Mouse (Mus musculus) kidney, embryonic 16.5 days (tissue): ENCODE measurements around the gene Matn1. TPM values are rescaled to one million over a fixed set of nuclear protein-coding genes. Genes with fewer than 3 reads are reported as not detected.

Source experiments
- ATAC-seq: fragments of 200-750 bp; cut with Nextera tagmentation; 2 replicates; pipeline ENCODE4 v1.8.0; 2017; ENCODE audit warnings: moderate TSS enrichment; ENCODE audit not compliant: low FRiP score, low TSS enrichment
- H3K27ac ChIP-seq: fragments of 300-500 bp; sonication (generic); 2 replicates; pipeline ENCODE4 v1.5.1; 2014; ENCODE audit warnings: low read length
- H3K27me3 ChIP-seq: fragments of 300-500 bp; sonication (generic); 2 replicates; pipeline ENCODE4 v1.6.1; 2014; ENCODE audit warnings: low read length, control low read depth, mixed read lengths; ENCODE audit not compliant: insufficient read depth
- H3K36me3 ChIP-seq: fragments of 300-500 bp; sonication (generic); 2 replicates; pipeline ENCODE4 v1.6.1; 2014; ENCODE audit warnings: low read length, control low read depth, mixed read lengths; ENCODE audit not compliant: insufficient read depth
- H3K4me1 ChIP-seq: fragments of 300-500 bp; sonication (generic); 2 replicates; pipeline ENCODE4 v1.6.1; 2014; ENCODE audit warnings: low read length, control low read depth, mixed read lengths; ENCODE audit not compliant: insufficient read depth
- H3K4me2 ChIP-seq: fragments of 300-500 bp; sonication (generic); replicated peaks from 2 replicates; pipeline ENCODE4 v1.6.1; 2014; ENCODE audit warnings: low read depth, low read length
- H3K4me3 ChIP-seq: fragments of 300-500 bp; sonication (generic); 2 replicates; pipeline ENCODE4 v1.5.1; 2014; ENCODE audit warnings: mild to moderate bottlenecking, low read length
- H3K9ac ChIP-seq: fragments of 300-500 bp; sonication (generic); replicated peaks from 2 replicates; pipeline ENCODE4 v1.6.1; 2014; ENCODE audit warnings: low read length
- H3K9me3 ChIP-seq: fragments of 300-500 bp; sonication (generic); 2 replicates; pipeline ENCODE4 v1.6.1; 2016; ENCODE audit warnings: low read length, control low read depth
- WGBS: fragments of 180-500 bp; shearing (Covaris S2); extraction: QIAGEN DNeasy Blood & Tissue Kit; methylation state at CpG from one replicate; pipeline ENCODE4 v1.1.7; 2014; 5-methylcytosine and 5-hydroxymethylcytosine counted together
- polyA plus RNA-seq: library from polyadenylated mRNA; unstranded; fragments of >200 nt; fragmentation: Nextera tagmentation; extraction: Ambion mirVana; gene quantifications from 2 replicates; pipeline ENCODE4 v1.2.1, GENCODE M21; 2015

The Matn1 gene
- polyA plus RNA-seq, 1 experiment from 2014 or later: 0.52 TPM

GRCm38 (mm10) chr4:130907200-130908069, 36.8 kb upstream of the Matn1 start:
- Histone ChIP-seq H3K9me3 (no peaks in the 10 kb centered on the region), H3K27me3 (no peaks in the 10 kb centered on the region), H3K4me2 (no peak overlapping the region), H3K27ac (no peak overlapping the region), H3K4me1 (peaks cover 8% of the 10 kb centered on the region; the same call in 1 of the 2 replicates), H3K9ac (no peak overlapping the region), H3K4me3 (no peak overlapping the region), H3K36me3 (no peaks in the 10 kb centered on the region)
- ATAC-seq: no peak
- WGBS: 81% methylated on average over 19 of the region's 19 CpGs

- Histone ChIP-seq H3K27me3 (no peaks in the 10 kb centered on the region), H3K4me2 (no peak overlapping the region)
- no peak for ATAC-seq
Observed at GRCm38 (mm10) chr4:130908133-130908532, 36.1 kb upstream of the Matn1 start.

GRCm38 (mm10) chr4:130909167-130909874, 34.9 kb upstream of the Matn1 start:
- H3K4me2 ChIP-seq: no peak overlapping the region
- H3K4me3 ChIP-seq: no peak overlapping the region
- ATAC-seq: peak; percentile 55
- peaks cover 8% of the 10 kb centered on the region; the same call in 1 of the 2 replicates for H3K4me1 ChIP-seq
- no peaks in the 10 kb centered on the region for H3K36me3 ChIP-seq
- H3K9me3 ChIP-seq: no peaks in the 10 kb centered on the region
- H3K27me3 ChIP-seq: no peaks in the 10 kb centered on the region
- peak overlapping the region; percentile 68 for H3K27ac ChIP-seq
- 58% methylated on average over 17 of the region's 17 CpGs for WGBS
- H3K9ac ChIP-seq: no peak overlapping the region

More at GRCm38 (mm10) chr4:130908133-130908532, 36.1 kb upstream of the Matn1 start:
- no peak overlapping the region for H3K27ac ChIP-seq
- no peak overlapping the region for H3K4me3 ChIP-seq
- no peak overlapping the region for H3K9ac ChIP-seq
- H3K36me3 ChIP-seq: no peaks in the 10 kb centered on the region
- WGBS: 91% methylated on average over 10 of the region's 10 CpGs
- H3K4me1 ChIP-seq: peaks cover 8% of the 10 kb centered on the region; the same call in 1 of the 2 replicates
- H3K9me3 ChIP-seq: no peaks in the 10 kb centered on the region

GRCm38 (mm10) chr4:130910666-130911065, 33.5 kb upstream of the Matn1 start:
- no peaks in the 10 kb centered on the region for H3K36me3 ChIP-seq
- no peak for ATAC-seq
- 36% methylated on average over 7 of the region's 7 CpGs for WGBS
- no peak overlapping the region for H3K4me2 ChIP-seq
- no peak overlapping the region for H3K9ac ChIP-seq
- peaks cover 8% of the 10 kb centered on the region; the same call in 1 of the 2 replicates for H3K4me1 ChIP-seq
- H3K4me3 ChIP-seq: no peak overlapping the region
- no peaks in the 10 kb centered on the region for H3K9me3 ChIP-seq
- H3K27me3 ChIP-seq: no peaks in the 10 kb centered on the region
- no peak overlapping the region for H3K27ac ChIP-seq

- Histone ChIP-seq H3K4me1 (peaks cover 8% of the 10 kb centered on the region; the same call in 1 of the 2 replicates), H3K4me3 (no peak overlapping the region), H3K36me3 (no peaks in the 10 kb centered on the region), H3K9me3 (no peaks in the 10 kb centered on the region), H3K9ac (no peak overlapping the region), H3K27ac (no peak overlapping the region), H3K27me3 (no peaks in the 10 kb centered on the region), H3K4me2 (no peak overlapping the region)
- WGBS: 90% methylated on average over 3 of the region's 3 CpGs
- ATAC-seq: no peak
Observed at GRCm38 (mm10) chr4:130912626-130913025, 31.6 kb upstream of the Matn1 start.

- no peak within 1 kb of the TSS for H3K4me3 ChIP-seq
- H3K9me3 ChIP-seq: no peaks in the 10 kb centered on the region
- H3K9ac ChIP-seq: no peak within 1 kb of the TSS
- 71% methylated on average over 11 of the region's 11 CpGs for WGBS
- 0 out of 2 replicates have a peak within 1 kb of the TSS, but pooled peaks have one; percentile 2 for H3K4me2 ChIP-seq
- H3K4me1 ChIP-seq: peaks cover 8% of the 10 kb centered on the region; the same call in 1 of the 2 replicates
- no peak within 1 kb of the TSS for H3K27ac ChIP-seq
- no peaks in the 10 kb centered on the region for H3K36me3 ChIP-seq
- no peaks in the 10 kb centered on the region for H3K27me3 ChIP-seq
- no peak for ATAC-seq
Observed at GRCm38 (mm10) chr4:130913077-130913476, 31.1 kb upstream of the Matn1 start, which contains the start of gene Laptm5. Gene Laptm5 (plus strand): TSS chr4:130913125.

GRCm38 (mm10) chr4:130913511-130913910, 30.7 kb upstream of the Matn1 start:
- H3K36me3 ChIP-seq: no peaks in the 10 kb centered on the region
- H3K9me3 ChIP-seq: no peaks in the 10 kb centered on the region
- H3K27ac ChIP-seq: no peak overlapping the region
- ATAC-seq: no peak
- H3K4me3 ChIP-seq: no peak overlapping the region
- WGBS: 86% methylated on average over 3 of the region's 3 CpGs
- H3K27me3 ChIP-seq: no peaks in the 10 kb centered on the region
- H3K9ac ChIP-seq: no peak overlapping the region
- peaks cover 8% of the 10 kb centered on the region; the same call in 1 of the 2 replicates for H3K4me1 ChIP-seq
- H3K4me2 ChIP-seq: 0 out of 2 replicates have a peak overlapping the region, but pooled peaks have one; percentile 2

GRCm38 (mm10) chr4:130914011-130914410, 30.2 kb upstream of the Matn1 start:
- H3K4me1 ChIP-seq: peaks cover 5% of the 10 kb centered on the region; the same call in 1 of the 2 replicates
- no peaks in the 10 kb centered on the region for H3K36me3 ChIP-seq
- H3K9ac ChIP-seq: no peak overlapping the region
- no peak overlapping the region for H3K4me3 ChIP-seq
- no peaks in the 10 kb centered on the region for H3K27me3 ChIP-seq
- H3K4me2 ChIP-seq: no peak overlapping the region
- no peak for ATAC-seq
- no peak overlapping the region for H3K27ac ChIP-seq
- WGBS: 83% methylated on average over 4 of the region's 4 CpGs
- no peaks in the 10 kb centered on the region for H3K9me3 ChIP-seq

GRCm38 (mm10) chr4:130914527-130914926, 29.7 kb upstream of the Matn1 start:
- Histone ChIP-seq H3K4me2 (no peak overlapping the region), H3K27me3 (no peaks in the 10 kb centered on the region), H3K36me3 (no peaks in the 10 kb centered on the region), H3K9ac (no peak overlapping the region), H3K4me1 (peaks cover 4% of the 10 kb centered on the region; the same call in 1 of the 2 replicates), H3K4me3 (no peak overlapping the region), H3K27ac (no peak overlapping the region), H3K9me3 (no peaks in the 10 kb centered on the region)
- no peak for ATAC-seq
- 85% methylated on average over 7 of the region's 7 CpGs for WGBS
